Mouse (Mus musculus) thymus, postnatal 14 days (tissue): ENCODE results near the gene Lgr6.

ENCODE experiments used
- DNase-seq: peaks from one replicate; pipeline ENCODE4 v3.0.0; 2021

Lgr6 gene

GRCm38 (mm10) chr1:135011912-135012311 is 93.2 kb downstream of the Lgr6 start:
- DNase-seq, result no peak

DNA sequence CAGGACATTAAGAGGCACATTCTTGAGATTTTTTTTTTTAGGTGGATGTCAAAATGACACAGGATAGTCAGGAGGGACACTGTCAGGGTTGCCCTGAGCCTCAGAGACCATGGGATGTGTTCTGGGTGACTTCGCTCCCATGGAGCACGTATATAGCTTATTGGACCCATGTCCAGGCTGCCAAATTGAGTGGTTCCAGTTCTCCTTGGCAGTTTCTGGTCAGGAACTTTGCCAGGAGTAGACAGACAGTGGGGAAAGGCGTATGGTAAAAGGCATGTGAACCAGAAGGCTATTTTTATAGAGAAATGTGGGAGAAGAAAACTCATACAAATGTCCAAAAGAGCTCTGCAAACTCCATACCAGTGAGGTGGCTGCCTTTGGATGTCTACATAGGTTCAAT is 95.2 kb downstream of the Lgr6 start:
- no peak for DNase-seq

GRCm38 (mm10) chr1:135005696-135006095 is 99.4 kb downstream of the Lgr6 start:
- DNase-seq, result no peak

DNA sequence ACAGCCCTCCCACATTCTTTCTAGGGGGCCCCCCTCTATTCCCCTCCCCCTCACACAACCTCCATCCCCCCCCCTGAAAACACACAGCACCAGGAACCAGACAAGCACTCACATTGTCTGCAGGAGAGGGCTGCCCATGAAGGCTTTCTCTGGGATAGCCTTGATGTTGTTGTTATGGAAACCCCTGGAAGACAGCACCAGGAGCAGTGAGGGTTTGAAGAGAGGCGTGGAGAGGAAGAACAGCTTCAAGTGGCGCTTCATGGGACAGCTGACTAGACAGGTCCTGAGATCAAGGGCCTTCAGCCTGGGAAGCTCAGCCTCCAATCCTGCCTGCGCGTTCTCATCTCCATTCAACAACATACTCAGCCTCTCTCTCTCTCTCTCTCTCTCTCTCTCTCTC is 101.7 kb downstream of the Lgr6 start:
- DNase-seq, result no peak

GRCm38 (mm10) chr1:135000527-135000926 is 104.5 kb downstream of the Lgr6 start:
- DNase-seq, result peak; percentile 37

GRCm38 (mm10) chr1:134998231-134998630 is 106.8 kb downstream of the Lgr6 start:
- DNase-seq, result no peak

- no peak for DNase-seq
Observed at GRCm38 (mm10) chr1:134997568-134997967, 107.5 kb downstream of the Lgr6 start.

DNA sequence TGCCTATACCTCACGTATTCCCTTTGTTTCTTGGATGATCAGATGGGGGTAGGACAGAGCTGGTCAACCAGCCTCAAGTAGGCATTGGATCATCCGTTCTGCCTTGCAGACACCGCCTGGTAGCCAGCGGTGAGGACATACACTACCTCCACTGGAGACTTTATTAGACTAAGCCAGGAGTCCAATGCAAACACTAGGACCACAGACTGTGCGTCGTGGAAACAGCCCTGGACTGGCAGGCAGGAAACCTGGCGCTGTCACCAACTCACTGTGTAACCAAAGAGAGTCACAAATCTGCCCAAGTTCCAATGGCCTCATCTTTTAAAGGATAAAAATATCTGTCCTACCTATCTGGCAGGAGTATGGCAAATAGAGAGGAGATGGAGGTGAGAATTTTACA is 108.6 kb downstream of the Lgr6 start:
- no peak for DNase-seq

GRCm38 (mm10) chr1:134995954-134996353 is 109.1 kb downstream of the Lgr6 start:
- DNase-seq, result no peak

GRCm38 (mm10) chr1:134995437-134995836 is 109.6 kb downstream of the Lgr6 start:
- DNase-seq, result no peak

DNA sequence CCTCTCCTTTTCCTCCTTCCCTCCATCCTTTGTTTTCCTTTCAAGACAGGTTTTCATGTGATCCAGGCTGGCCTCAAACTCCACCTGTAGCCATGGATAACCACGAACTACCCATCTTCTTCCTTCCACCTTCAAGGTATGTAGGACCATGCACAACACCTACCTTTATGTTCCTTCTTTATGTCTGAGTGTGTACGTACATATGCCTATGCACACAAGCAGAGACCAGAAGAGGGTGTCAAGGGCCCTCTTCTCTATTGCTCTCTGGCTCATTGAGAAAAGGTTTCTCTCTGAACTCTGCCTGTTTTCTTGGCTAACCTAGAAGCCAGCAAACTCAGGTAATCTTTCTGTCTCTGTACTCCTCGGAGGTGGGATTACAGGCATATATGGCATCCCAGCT is 110.3 kb downstream of the Lgr6 start:
- DNase-seq, result no peak

DNA sequence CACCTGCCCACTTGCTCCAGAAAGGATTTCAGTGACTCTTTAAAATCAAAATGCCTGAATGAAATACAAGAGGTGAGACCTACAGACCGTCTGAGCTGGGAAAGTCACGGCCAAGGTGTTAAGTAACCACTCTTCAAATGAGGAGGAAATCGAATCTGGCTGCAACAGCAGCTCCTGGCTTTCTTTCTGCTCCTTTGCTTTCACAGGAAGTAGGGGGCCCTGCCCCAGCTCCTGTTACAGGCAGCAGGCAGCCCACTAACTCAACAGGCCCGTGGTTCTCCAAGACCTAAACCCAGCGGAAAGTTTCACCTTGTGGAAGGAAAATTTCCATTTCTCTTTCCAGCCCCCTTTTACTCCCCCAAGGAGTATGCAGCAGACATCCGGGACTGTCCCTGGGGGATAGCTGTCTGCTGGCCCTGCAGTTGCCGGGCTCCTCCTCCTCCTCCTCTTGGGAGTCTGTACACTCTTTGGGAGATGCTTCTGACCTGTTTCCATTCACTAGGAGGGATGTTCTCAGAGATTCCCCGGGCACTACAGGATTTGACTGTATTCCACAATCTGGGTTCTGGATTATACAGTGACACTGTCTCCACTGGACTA is 112.9 kb downstream of the Lgr6 start:
- DNase-seq, result peak; percentile 28

- peak; percentile 82 for DNase-seq
Observed at GRCm38 (mm10) chr1:134989372-134989771, 115.7 kb downstream of the Lgr6 start.

DNA sequence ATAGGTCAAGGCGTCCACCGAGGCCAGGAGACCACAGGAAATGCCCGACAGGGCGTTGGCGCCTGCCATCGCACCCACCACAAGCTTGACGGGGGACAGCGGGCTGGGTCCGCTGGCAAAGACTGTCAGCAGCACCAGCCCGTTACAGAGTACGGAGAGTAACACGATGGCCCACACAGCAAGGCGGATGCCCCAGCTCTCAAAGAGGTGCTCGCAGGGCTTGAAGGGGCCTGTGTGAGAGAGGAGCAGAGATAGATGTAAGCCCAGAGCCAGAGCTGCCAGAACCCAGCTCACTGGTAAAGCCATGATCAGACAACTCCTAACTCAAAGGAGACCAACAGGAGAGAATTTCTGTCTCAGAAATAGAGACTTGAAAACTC is 117.1 kb downstream of the Lgr6 start:
- DNase-seq, result no peak

DNA sequence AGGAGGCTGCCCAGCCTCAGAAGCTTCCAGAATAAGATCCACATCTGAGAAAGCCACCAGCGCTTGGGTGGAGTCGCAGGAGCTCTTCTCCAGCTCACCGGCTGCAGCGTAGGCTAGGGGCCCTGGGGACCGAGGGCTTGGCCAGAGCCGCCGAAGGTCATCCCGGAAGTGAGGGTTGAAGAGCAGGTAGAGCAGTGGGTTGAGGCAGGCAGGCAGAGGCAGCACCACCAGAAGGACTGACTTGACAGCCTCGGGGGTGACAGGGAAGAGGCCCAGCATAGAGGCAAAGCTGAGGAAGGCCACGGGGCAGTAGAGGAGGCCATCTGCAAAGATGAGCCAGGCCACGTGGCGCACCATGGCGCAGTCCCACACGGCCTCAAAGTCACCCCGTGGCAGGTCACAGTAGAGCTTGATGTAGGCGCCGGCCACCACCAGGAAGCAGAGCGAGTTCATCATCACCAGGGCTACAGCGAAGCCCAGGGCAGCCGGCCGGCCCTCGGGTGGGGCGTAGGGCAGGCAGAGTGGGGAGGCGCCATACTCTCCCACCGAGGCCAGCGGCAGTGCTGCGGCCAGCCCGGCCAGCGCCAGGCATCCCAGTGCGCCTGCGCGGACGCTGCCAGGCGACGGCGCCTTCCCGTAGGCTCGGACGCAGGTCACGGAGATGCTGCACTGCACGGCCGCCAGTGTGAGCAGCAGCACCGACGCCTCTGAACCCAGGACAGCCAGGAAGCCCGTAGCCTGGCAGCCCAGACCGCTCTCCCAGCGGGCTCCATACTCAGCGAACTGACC is 117.7 kb downstream of the Lgr6 start:
- peak; percentile 23 for DNase-seq

- DNase-seq, result no peak
Observed at GRCm38 (mm10) chr1:134972920-134973319, 132.2 kb downstream of the Lgr6 start.

- no peak for DNase-seq
Observed at GRCm38 (mm10) chr1:134965430-134965829, 139.6 kb downstream of the Lgr6 start.

GRCm38 (mm10) chr1:134962821-134963220 is 142.3 kb downstream of the Lgr6 start:
- peak; percentile 60 for DNase-seq

DNA sequence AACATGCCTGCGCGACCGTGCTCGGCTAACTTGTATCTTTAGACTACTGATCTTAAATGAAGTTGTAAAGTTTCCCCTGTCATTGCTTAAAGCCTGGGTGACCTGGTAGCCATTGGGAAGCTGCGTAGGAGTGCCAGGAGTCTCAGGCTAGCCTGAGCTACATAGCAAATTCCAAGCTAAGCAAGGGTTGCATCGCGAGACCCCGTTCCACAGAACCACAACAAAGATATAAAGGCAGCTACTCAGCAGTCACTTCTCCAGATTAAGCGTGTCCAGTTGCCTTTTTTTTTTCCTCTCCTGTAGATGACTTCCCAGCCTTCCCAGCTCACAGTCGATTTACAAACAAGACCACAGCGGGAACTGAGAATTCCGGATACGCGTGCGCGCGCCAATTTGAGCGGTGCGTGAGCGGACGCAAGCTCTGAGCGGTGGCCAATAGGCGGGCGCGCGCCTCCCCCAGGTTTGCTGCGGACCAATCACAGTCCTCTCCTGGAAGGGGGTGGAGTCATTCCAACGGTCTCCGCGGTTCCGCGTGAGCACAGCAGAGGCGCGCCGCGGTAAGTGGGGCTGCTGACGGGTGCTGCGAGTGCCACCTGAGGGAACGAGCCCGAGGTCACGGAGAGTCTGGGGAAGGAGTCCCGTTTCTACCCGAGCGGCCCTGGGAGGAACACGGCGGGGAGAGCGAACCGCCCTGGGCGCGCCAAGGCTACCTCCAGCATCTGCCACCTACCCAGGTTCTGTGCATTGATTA is 142.8 kb downstream of the Lgr6 start, which contains the start of gene Ube2t:
Gene Ube2t, plus strand, starts transcription at position 513 of the 751 bp plus-strand sequence.
- peak; percentile 98 for DNase-seq

GRCm38 (mm10) chr1:134960634-134961033 is 144.4 kb downstream of the Lgr6 start:
- DNase-seq, result no peak

- peak; percentile 94 for DNase-seq
Observed at GRCm38 (mm10) chr1:134955637-134956176, 149.4 kb downstream of the Lgr6 start, which contains the start of gene Ppp1r12b. Gene Ppp1r12b, minus strand, starts transcription at chr1:134955942.

DNA sequence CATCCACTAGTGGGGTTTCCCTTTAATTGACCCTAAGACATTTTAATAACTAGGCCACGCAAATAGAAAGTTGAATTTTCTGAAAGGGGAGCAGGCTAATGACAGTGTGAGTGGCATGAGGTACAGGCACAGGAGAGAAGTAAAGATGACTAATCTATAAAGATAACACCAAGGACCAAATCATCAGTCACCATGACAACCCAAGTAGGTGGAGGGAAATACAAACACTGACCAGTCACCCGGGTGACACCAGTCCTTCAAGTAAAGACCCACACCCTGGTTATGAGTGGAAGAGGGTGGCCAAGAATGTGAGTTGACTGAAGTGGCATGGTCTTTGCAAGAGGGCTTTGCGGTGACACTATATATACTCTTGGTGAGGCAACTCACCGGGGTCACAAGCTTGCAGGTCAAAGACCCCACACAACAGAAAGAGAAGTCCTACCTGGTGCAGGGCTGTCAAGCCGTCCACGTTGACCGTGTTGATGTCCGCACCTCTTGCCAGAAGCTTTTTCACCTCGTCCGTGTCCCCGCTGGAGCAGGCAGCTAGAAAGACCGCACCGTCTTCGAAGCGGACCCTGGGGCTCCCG is 149.9 kb downstream of the Lgr6 start:
- DNase-seq, result no peak

DNA sequence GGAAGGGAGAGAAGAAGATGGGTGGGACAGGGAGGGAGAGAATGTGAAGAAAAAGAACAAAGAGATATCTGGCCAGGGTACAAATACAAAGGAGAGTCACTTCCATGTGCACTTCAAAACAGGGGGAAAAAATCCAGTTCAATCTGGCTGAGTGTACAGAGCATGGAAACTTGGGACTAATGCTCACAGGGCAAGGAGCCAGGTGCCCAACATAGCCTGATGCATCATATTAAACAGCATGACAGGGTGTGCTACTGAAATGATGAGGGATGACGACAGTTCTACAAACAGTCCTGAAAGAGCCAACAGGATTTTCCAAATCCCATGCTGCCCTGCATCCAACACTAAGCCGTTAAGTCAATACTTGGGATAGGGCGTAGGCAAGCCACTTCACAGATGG is 155.1 kb downstream of the Lgr6 start:
- no peak for DNase-seq
